Mouse (Mus musculus): ENCODE measurements around the gene Appl2. TPM values are rescaled to one million over a fixed set of nuclear protein-coding genes. Genes with fewer than 3 reads are reported as not detected.
"Not testable (repeated sequence)": the region's sequence is repeated elsewhere in the genome, so short reads cannot be mapped to it uniquely, and the experiment has no call there.

Appl2 gene
- 22.4 TPM for polyA plus RNA-seq (2021)

GRCm38 (mm10) chr10:83648131-83649020 lies at the start of gene Appl2:
Appl2 (minus strand) TSS chr10:83648738.
- DNase-seq (ENCODE audit: low read depth, low spot score): peak; percentile 39
- ATAC-seq: peak; percentile 94
- TF ChIP-seq CTCF (IDR thresholded peaks at IDR 0.05): no peak
- ChIA-PET CTCF (interaction anchor here (1.1 to 1.3 kb wide), 2 partner anchors 11 to 81 kb away, joined by 3 to 5 read pairs; no protein-coding TSS in a partner anchor), POLR2A (interaction anchor here (1.5 kb wide), 1 partner anchor 103 kb away, joined by 3 read pairs; no protein-coding TSS in a partner anchor)
- no peaks in the 10 kb centered on the region for H3K27me3 ChIP-seq
- in situ Hi-C loops (cut with MboI; ENCODE audit: low pct_unique_long_range_greater_than_20kb): no loop called here

- ChIA-PET CTCF (interaction anchor here (0.7 to 1.6 kb wide), 4 partner anchors 10 to 80 kb away, joined by 3 to 5 read pairs (median 4); no protein-coding TSS in a partner anchor), POLR2A (no interaction called here)
- in situ Hi-C loops (cut with MboI; ENCODE audit: low pct_unique_long_range_greater_than_20kb): no loop called here
- DNase-seq (ENCODE audit: low read depth, low spot score) (no peak), ATAC-seq (no peak)
- no peaks in the 10 kb centered on the region for H3K27me3 ChIP-seq
- no peak for TF ChIP-seq CTCF (IDR thresholded peaks at IDR 0.05)
These were observed 47.7 kb upstream of the Appl2 start for GRCm38 (mm10) chr10:83696226-83696625.

- no peak for ATAC-seq
- TF ChIP-seq CTCF (IDR thresholded peaks at IDR 0.05): no peak
- no peak for DNase-seq (ENCODE audit: low read depth, low spot score)
- no peaks in the 10 kb centered on the region for H3K27me3 ChIP-seq
- in situ Hi-C loops (cut with MboI; ENCODE audit: low pct_unique_long_range_greater_than_20kb): no loop called here
- ChIA-PET CTCF (no interaction called here), POLR2A (no interaction called here)
These were observed 43.8 kb upstream of the Appl2 start for GRCm38 (mm10) chr10:83692175-83692895.

GRCm38 (mm10) chr10:83688215-83688614 lies 39.7 kb upstream of the Appl2 start:
- no peak for ATAC-seq
- no peaks in the 10 kb centered on the region for H3K27me3 ChIP-seq
- CTCF ChIA-PET: interaction anchor here (1.1 kb wide), 1 partner anchor 35 kb away, joined by 4 read pairs; no protein-coding TSS in a partner anchor
- in situ Hi-C loops (cut with MboI; ENCODE audit: low pct_unique_long_range_greater_than_20kb): no loop called here
- DNase-seq (ENCODE audit: low read depth, low spot score): no peak
- POLR2A ChIA-PET: no interaction called here
- no peak for TF ChIP-seq CTCF (IDR thresholded peaks at IDR 0.05)

GRCm38 (mm10) chr10:83681334-83681733 lies 32.8 kb upstream of the Appl2 start:
- ChIA-PET CTCF (no interaction called here), POLR2A (no interaction called here)
- ATAC-seq (no peak), DNase-seq (ENCODE audit: low read depth, low spot score) (no peak)
- in situ Hi-C loops (cut with MboI; ENCODE audit: low pct_unique_long_range_greater_than_20kb): no loop called here
- TF ChIP-seq CTCF (IDR thresholded peaks at IDR 0.05): no peak
- H3K27me3 ChIP-seq: no peaks in the 10 kb centered on the region

- TF ChIP-seq CTCF (IDR thresholded peaks at IDR 0.05): no peak
- in situ Hi-C loops (cut with MboI; ENCODE audit: low pct_unique_long_range_greater_than_20kb): no loop called here
- peaks cover 3% of the 10 kb centered on the region for H3K27me3 ChIP-seq
- CTCF ChIA-PET: interaction anchor here (0.6 kb wide), 1 partner anchor 1237 kb away, joined by 4 read pairs; no protein-coding TSS in a partner anchor
- ATAC-seq: no peak
- DNase-seq (ENCODE audit: low read depth, low spot score): no peak
- POLR2A ChIA-PET: no interaction called here
These were observed 18.0 kb upstream of the Appl2 start for GRCm38 (mm10) chr10:83666556-83666955.

- in situ Hi-C loops (cut with MboI; ENCODE audit: low pct_unique_long_range_greater_than_20kb): no loop called here
- DNase-seq (ENCODE audit: low read depth, low spot score): no peak
- no peak for TF ChIP-seq CTCF (IDR thresholded peaks at IDR 0.05)
- ATAC-seq: no peak
- ChIA-PET CTCF (no interaction called here), POLR2A (no interaction called here)
- peaks cover 3% of the 10 kb centered on the region for H3K27me3 ChIP-seq
These were observed 13.4 kb upstream of the Appl2 start for GRCm38 (mm10) chr10:83661925-83662324.

- in situ Hi-C loops (cut with MboI; ENCODE audit: low pct_unique_long_range_greater_than_20kb): no loop called here
- H3K27me3 ChIP-seq: peaks cover 5% of the 10 kb centered on the region
- TF ChIP-seq CTCF (IDR thresholded peaks at IDR 0.05): peak; percentile 31
- CTCF ChIA-PET: interaction anchor here (1.2 kb wide), 1 partner anchor 69 kb away, joined by 3 read pairs; no protein-coding TSS in a partner anchor
- DNase-seq (ENCODE audit: low read depth, low spot score) (no peak), ATAC-seq (no peak)
- POLR2A ChIA-PET: interaction anchor here (0.7 kb wide), 1 partner anchor 1403 kb away, joined by 3 read pairs; no protein-coding TSS in a partner anchor
These were observed 12.1 kb upstream of the Appl2 start for GRCm38 (mm10) chr10:83660605-83661004.

GRCm38 (mm10) chr10:83654591-83654990 lies 6.1 kb upstream of the Appl2 start:
- ATAC-seq (no peak), DNase-seq (ENCODE audit: low read depth, low spot score) (no peak)
- CTCF ChIA-PET: no interaction called here
- POLR2A ChIA-PET: no interaction called here
- peaks cover 4% of the 10 kb centered on the region for H3K27me3 ChIP-seq
- in situ Hi-C loops (cut with MboI; ENCODE audit: low pct_unique_long_range_greater_than_20kb): no loop called here
- no peak for TF ChIP-seq CTCF (IDR thresholded peaks at IDR 0.05)

GRCm38 (mm10) chr10:83652205-83652866 lies 3.8 kb upstream of the Appl2 start:
- DNase-seq (ENCODE audit: low read depth, low spot score); ATAC-seq; in situ Hi-C loops (cut with MboI; ENCODE audit: low pct_unique_long_range_greater_than_20kb); H3K27me3 ChIP-seq; POLR2A ChIA-PET: not testable (repeated sequence)
- CTCF ChIA-PET: interaction anchor here (1.1 kb wide), 1 partner anchor 36 kb away, joined by 4 read pairs; no protein-coding TSS in a partner anchor

All from Patski (cell line).